Mouse (Mus musculus) small intestine, adult 2 months (tissue): Measurements from ENCODE around the gene Cuedc2. TPM values are rescaled to one million over a fixed set of nuclear protein-coding genes. Genes with fewer than 3 reads are reported as not detected.

Experiments used
- H3K27ac ChIP-seq: fragments of 200-500 bp; 2 replicates; pipeline ENCODE4 v1.5.1; 2012; ENCODE audit warnings: low read depth, low read length, control low read depth, inconsistent platforms; ENCODE audit not compliant: insufficient read depth
- H3K27me3 ChIP-seq: fragments of 200-500 bp; 2 replicates; pipeline ENCODE4 v1.6.1; 2012; ENCODE audit warnings: mild to moderate bottlenecking, moderate library complexity, low read length, inconsistent platforms; ENCODE audit not compliant: control insufficient read depth, insufficient read depth
- H3K36me3 ChIP-seq: fragments of 200-500 bp; 2 replicates; pipeline ENCODE4 v1.6.1; 2012; ENCODE audit warnings: mild to moderate bottlenecking, low read length, control low read depth, inconsistent platforms; ENCODE audit not compliant: control insufficient read depth, insufficient read depth
- H3K4me1 ChIP-seq: fragments of 200-500 bp; 2 replicates; pipeline ENCODE4 v1.6.1; 2012; ENCODE audit warnings: low read length, inconsistent platforms, mixed read lengths; ENCODE audit not compliant: control insufficient read depth, insufficient read depth, insufficient read length
- H3K4me3 ChIP-seq: fragments of 200-500 bp; 2 replicates; pipeline ENCODE4 v1.5.1; 2012; ENCODE audit warnings: low read depth, mild to moderate bottlenecking, control low read depth, inconsistent platforms, low read length, moderate library complexity
- CTCF ChIP-seq: fragments of 200-500 bp; IDR thresholded peaks from 2 replicates; pipeline ENCODE4 v1.5.1; 2012; ENCODE audit warnings: low read depth, mild to moderate bottlenecking, control low read depth, inconsistent platforms, low read length, moderate library complexity, mixed read lengths; ENCODE audit not compliant: insufficient replicate concordance, insufficient read length; ENCODE audit errors: extremely low read depth
- POLR2A ChIP-seq: fragments of 200-500 bp; IDR thresholded peaks from 2 replicates; pipeline ENCODE4 v1.6.1; 2012; ENCODE audit warnings: low read depth, mild to moderate bottlenecking, control low read depth, inconsistent platforms, low read length, moderate library complexity
- WGBS: fragments of 180-500 bp; shearing (Covaris S2); methylation state at CpG from one replicate; pipeline ENCODE4 v1.1.7; 2018; 5-methylcytosine and 5-hydroxymethylcytosine counted together
- polyA plus RNA-seq: library from polyadenylated mRNA; depleted of rRNA; stranded (reverse); fragments of >200 nt; gene quantifications from 2 replicates; pipeline ENCODE4 v1.2.3, GENCODE M21; 2012

The Cuedc2 gene
- polyA plus RNA-seq, 1 experiment, result 26.9 TPM

DNA sequence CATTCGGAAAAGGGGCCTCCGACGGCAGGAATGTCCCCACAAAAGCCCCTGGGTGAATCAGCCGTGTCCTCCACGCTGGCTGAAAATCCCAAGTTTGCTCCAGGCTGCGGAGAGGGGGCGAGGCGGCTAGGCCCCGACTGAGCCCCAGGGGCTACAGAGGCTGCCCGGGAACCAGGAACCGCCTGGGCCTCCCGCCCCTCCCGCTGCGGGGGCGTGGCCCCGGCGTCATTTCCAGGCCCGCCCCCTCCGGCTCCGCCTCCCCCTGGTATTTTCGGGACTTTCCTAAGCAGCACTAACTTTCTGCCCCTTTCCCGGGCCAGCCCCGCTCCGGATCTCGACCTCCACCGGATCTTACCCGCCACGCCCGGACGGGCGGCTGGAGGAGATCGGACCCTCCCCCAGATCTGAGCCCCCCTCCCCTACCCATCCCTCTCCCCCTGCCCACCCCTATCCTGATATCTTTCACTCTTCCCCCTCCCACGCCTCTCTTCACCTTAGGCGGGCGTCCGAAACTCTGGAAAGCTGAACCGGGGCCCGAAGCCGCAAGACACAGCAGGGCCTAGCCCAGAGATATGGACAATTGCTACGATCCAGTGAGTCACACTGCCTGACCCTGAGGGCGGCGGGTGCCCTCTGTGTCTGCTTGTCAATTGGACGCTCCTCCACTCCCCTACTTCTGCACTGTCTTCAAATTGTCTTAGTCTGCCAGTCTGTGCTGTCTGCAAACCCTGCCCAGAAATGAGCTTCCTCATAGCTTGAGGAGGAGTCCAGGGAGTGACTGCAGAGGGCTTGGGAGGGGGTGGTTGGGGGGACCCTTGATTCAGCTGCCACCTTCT, 32.9 kb downstream of the Cuedc2 start:
- peaks cover 9% of the 10 kb centered on the region for H3K4me1 ChIP-seq
- WGBS, result under 1% methylated on average over 42 of the region's 43 CpGs

DNA sequence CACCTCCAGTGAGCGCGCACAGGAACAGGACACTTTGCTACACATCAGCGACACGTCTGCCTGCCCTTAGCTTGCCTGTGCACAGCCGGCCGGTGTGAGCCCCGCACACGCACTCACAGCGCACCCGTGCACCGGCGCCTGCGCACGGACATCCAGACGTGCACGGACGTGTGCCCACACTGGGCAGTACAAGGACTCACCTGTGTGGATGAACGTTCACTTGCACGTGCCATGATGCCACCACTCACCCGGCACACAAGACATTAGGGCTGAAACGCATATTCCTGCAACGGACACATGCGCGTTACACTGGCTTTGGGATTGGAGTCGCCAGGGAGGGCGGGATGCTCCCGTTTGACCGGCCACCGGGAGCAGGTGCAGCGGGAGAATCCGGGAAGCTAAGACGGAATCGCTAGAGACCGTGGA, 33.6 kb downstream of the Cuedc2 start:
- H3K4me3 ChIP-seq, result peak overlapping the region; percentile 77
- H3K27me3 ChIP-seq, result no peaks in the 10 kb centered on the region
- peaks cover 9% of the 10 kb centered on the region for H3K4me1 ChIP-seq
- H3K27ac ChIP-seq, result peak overlapping the region; percentile 98
- no peak for TF ChIP-seq CTCF
- TF ChIP-seq POLR2A, result no peak
- under 1% methylated on average over 34 of the region's 34 CpGs for WGBS
- H3K36me3 ChIP-seq, result peaks cover 21% of the 10 kb centered on the region

More for the DNA sequence above, 32.9 kb downstream of the Cuedc2 start:
- H3K27ac ChIP-seq, result peak overlapping the region; percentile 98
- H3K4me3 ChIP-seq, result peak overlapping the region; percentile 77
- H3K27me3 ChIP-seq, result no peaks in the 10 kb centered on the region
- TF ChIP-seq POLR2A, result peak; percentile 85; the same call in 1 of the 2 replicates
- no peak for TF ChIP-seq CTCF
- H3K36me3 ChIP-seq, result peaks cover 28% of the 10 kb centered on the region

DNA sequence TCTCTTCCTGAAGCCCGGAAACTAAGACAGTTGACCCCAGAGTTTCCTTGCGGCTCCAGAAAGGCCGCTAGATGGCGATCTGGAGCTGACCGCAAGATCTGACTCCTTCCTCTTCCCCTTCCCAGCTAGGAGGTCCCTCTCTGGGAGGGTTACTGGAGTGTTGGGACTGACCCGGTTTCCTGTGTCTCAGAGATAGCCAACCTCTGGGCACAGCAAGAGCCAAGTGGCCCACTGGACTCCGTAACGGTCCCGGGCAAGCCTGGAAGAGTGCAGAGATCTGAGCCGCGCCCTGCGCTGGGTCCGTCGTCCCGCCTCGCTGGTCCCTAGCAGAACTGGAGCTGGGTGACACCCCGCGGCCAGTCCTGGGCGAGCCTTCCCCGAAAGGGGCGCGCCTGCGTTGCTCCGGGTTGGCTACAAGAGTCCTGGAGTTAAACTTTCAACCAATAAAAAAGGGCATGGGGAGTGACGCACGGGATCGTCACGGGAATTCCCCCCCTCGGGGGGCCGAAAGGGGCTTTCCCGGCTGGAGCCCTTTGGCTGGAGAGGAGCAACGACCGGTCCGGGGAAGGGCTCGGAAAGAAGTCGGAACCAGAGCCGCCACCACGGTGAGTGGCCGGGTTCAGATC, 34.2 kb downstream of the Cuedc2 start, which contains the start of gene Nfkb2:
Gene Nfkb2 (plus strand): TSS at position 105 of the 626 bp plus-strand sequence.
- under 1% methylated on average over 39 of the region's 39 CpGs for WGBS
- Histone ChIP-seq H3K4me1 (peaks cover 9% of the 10 kb centered on the region), H3K36me3 (peaks cover 15% of the 10 kb centered on the region), H3K27me3 (no peaks in the 10 kb centered on the region), H3K4me3 (peak within 1 kb of the TSS; percentile 77), H3K27ac (peak within 1 kb of the TSS; percentile 98)
- TF ChIP-seq POLR2A, result peak; percentile 90
- peak; percentile 98 for TF ChIP-seq CTCF

DNA sequence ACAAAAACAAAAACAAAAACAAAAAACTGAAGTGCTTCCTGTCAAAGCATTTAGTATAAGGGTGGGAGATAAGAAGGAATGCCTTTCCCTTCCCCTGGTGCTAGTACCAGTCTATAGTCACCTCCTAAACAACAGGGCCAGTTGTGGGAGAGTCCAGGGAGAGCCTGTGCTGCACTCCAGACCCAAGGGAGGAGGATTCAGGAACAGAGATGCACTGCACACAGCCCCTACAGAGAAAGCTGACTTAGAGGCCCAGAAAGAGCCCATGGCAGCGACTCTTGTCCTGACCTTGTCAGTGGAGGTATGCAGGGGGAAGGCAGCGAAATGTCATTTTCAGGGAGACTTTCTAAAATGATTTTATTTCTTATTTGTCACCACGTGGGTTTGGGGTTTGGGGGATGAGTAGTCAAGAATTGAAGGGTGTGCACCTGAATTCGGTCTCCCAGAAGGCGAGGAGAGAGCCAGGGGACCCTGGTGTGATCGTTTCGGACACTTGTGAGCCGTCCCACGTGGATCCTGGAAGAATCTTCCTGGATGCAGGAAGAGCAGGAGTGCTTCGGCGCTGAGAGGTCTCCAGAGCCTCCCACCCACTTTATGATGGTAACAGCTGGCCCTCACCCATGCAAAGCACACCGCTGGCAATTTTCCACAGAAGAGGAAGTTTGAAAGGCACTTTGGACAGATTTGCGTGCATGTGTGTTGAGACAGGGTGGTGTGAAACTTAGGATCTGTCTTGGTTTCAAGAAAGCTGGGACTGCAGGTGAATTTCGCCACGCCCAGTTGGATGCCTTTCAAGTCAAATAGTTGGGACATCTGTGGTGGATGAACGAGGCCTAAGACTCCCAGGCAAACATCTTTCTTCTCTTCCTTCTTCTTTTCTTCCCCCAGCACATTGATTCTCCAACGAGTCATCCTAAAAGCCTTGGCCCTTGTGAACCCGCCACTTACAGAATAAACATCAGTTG, 35.0 kb downstream of the Cuedc2 start:
- peak overlapping the region; percentile 98 for H3K27ac ChIP-seq
- peak overlapping the region; percentile 77 for H3K4me3 ChIP-seq
- WGBS, result 33% methylated on average over 18 of the region's 18 CpGs
- H3K27me3 ChIP-seq, result no peaks in the 10 kb centered on the region
- H3K36me3 ChIP-seq, result peaks cover 13% of the 10 kb centered on the region
- H3K4me1 ChIP-seq, result peaks cover 5% of the 10 kb centered on the region; the same call in 1 of the 2 replicates
- TF ChIP-seq CTCF, result no peak
- no peak for TF ChIP-seq POLR2A

DNA sequence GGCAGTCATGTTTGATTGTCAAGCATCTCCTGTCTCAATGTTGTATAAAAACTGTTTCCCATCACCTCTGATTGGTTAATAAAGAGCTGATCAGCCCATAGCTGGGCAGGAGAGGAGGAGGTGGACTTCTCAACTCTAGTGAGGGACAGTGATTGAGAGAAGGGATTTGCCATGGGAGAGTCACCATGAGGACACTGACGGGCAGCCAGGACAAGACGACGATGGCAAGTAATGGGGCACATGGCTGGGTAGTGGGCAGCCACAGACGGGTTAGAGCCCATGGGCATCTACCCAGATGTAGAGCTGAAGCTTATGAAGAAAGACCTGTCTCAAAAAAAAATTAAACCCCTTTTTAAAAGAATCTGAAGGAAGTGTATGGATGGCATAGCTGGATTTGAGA, 36.0 kb downstream of the Cuedc2 start:
- Histone ChIP-seq H3K4me3 (no peak overlapping the region), H3K27me3 (no peaks in the 10 kb centered on the region), H3K4me1 (peaks cover 5% of the 10 kb centered on the region; the same call in 1 of the 2 replicates), H3K36me3 (peaks cover 6% of the 10 kb centered on the region; the same call in 1 of the 2 replicates), H3K27ac (no peak overlapping the region)
- 95% methylated on average over 4 of the region's 4 CpGs for WGBS
- TF ChIP-seq CTCF (no peak), POLR2A (no peak)

DNA sequence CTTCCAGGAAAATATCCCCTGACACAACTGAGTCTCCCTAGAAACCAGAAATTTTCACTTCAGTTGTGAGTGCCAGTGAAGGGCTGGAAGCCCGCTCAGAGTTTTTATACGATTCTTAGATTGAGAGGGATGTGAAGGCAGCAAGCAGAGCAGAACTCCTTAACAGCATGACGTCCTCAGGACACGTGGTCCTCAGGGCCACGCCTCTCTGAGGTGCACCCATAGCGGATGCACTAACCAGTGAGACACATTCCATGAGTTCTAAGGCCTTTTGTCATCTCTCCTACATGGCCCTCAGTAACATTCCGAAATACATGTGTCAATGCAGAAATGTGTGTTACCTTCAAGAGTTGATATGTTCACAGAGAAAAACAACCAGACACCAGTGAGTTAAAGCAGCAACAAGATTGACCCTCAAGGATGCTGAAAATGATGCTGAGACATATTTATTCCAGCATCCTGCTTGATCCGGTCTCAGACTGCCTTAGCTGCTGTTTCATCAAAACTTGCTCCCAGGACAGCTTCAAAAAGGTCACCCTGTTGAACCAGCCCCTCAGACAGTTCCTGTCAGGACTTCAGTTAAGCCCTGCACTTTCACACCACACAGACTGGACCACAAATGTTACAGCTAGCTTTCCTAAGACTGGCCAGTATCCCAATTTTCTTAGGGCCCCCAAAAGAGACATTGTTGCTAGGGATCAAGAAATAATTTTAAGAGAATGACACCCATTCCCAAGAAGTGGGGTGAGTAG, 38.0 kb downstream of the Cuedc2 start:
- WGBS, result 50% methylated on average over 8 of the region's 8 CpGs
- TF ChIP-seq POLR2A, result no peak
- TF ChIP-seq CTCF, result no peak
- H3K27ac ChIP-seq, result no peak overlapping the region
- no peaks in the 10 kb centered on the region for H3K36me3 ChIP-seq
- no peaks in the 10 kb centered on the region for H3K27me3 ChIP-seq
- no peak overlapping the region for H3K4me3 ChIP-seq
- peaks cover 5% of the 10 kb centered on the region; the same call in 1 of the 2 replicates for H3K4me1 ChIP-seq

DNA sequence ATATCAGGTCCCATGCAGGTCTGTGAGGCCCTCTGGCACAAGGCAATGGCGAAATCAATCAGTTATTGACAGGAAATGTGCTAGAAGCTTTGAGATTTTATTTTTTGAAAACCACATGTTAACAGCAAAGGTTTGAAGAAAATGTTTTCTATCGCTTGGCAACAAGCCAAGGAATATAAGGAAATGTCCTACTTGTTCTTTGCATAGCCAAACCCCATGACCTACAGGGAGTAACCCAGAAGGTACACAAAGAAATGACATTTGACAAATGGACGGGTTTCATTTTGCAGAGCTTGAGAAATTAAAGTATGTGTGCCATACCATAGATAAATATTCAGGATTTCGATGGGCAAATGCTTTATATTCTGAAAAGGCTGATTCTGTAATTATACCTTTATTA, 41.6 kb downstream of the Cuedc2 start:
- Histone ChIP-seq H3K27ac (no peak overlapping the region), H3K27me3 (no peaks in the 10 kb centered on the region)

More for the DNA sequence above, 41.6 kb downstream of the Cuedc2 start:
- WGBS, result 29% methylated on average over 4 of the region's 4 CpGs
- TF ChIP-seq CTCF (no peak), POLR2A (no peak)
- H3K4me1 ChIP-seq, result no peaks in the 10 kb centered on the region
- no peak overlapping the region for H3K4me3 ChIP-seq
- no peaks in the 10 kb centered on the region for H3K36me3 ChIP-seq
